Mouse (Mus musculus): Measurements from ENCODE around the gene Fcrla.
A peak's percentile ranks its signal among the peaks of the same experiment; 100 is the strongest.
"Not testable (repeated sequence)": the region's sequence is repeated elsewhere in the genome, so short reads cannot be mapped to it uniquely, and the experiment has no call there.

The Fcrla gene

DNA sequence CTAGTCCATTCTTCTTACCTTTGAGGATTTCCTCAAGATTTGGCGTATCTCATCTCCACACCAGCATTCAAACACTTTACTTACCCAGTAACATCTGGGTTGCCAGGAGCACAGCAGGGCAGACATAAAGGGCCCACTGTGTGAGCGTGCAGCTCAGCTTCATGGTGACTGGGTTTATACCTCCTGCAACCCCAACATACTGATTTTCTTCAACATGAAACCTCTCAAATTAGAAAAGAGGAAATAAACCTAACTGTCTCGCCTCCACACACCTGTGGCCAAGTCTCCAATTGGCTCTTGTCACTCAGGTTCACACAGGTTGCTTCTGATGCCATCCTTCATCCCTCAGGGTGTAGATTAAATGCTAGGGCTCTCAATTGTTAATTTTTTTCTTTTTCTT lies at the start of gene Fcrla:
TSS of gene Fcrla (minus strand) at position 206 of the 400 bp plus-strand sequence.
- DNase-seq (ENCODE audit: low read depth, low spot score) = no peak

DNA sequence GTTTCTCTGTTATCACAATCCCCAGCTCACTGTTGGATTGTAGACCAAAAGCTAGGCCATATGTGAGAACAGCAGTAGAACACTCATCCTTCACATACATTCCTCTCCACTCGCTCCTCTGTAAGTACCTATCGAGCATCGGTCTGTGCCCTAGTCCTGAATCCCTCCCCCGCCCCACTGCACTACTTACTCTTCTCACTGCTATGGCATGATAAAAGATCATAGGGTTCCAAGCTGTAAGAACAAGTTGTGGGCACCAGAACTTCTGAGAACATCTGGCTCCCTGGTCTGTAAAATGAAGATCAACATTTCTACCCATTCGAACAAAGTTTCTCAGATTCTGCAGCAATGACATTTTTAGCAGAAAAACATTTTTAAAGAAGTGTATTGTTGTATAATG lies 49.1 kb upstream of the Fcrla start, which contains the start of gene Fcgr2b:
TSS of gene Fcgr2b (minus strand) at position 101 of the 400 bp plus-strand sequence.
- DNase-seq (ENCODE audit: low read depth, low spot score) = no peak

DNA sequence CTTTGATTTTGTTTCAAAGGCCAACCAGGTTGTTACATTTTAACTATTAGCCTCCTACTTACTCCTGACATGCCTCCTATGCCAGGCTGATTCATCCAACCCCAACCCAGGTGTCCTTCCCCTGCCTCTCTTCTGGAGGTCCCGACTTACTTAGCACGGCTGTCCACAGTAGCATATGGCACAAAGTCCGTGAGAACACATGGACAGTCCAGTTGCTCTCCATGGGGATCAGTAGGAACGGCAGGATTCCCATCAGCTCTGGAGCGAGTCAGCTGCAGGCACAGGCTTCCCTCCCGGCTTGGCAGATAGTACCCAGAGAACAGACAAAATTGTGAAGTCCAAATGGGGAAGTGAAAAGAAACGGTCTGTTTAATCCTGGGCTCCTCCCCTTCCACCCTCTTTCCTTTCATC lies 48.4 kb upstream of the Fcrla start:
- no peak for DNase-seq (ENCODE audit: low read depth, low spot score)

DNA sequence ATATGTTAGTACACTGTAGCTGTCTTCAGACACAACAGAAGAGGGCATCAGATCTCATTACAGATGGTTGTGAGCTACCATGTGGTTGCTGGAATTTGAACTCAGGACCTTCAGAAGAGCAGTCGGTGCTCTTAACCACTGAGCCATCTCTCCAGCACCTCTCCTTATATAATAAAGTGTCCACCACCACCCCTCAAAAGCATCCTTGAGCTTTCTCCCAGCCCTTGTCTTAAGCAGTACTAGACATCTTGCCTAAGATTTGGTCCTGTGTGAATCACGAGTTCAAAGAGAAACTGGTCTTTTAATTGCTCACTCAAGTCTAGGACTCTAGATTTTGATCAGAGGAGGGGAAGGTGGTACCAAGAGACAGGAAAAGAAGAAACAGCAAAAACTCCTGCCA lies 48.0 kb upstream of the Fcrla start:
- not testable (repeated sequence) for DNase-seq (ENCODE audit: low read depth, low spot score)

DNA sequence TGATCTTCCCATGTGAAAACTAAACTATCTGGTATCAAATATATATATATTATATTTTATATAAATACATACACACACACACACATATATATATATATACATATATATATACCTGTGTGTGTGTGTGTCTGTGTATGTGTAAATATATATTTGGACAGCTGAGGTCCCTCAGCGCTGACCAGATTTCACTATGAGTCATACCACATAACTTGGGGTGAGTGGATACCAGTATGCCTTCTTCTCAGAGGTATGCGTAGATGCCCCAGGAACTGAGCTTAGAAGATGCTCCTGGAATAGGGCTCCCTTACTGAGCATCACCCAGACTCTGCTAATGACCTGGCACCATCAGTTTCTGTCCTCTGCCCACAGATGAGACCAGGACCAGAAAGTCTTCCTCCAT lies 47.4 kb upstream of the Fcrla start:
- DNase-seq (ENCODE audit: low read depth, low spot score) = no peak

DNA sequence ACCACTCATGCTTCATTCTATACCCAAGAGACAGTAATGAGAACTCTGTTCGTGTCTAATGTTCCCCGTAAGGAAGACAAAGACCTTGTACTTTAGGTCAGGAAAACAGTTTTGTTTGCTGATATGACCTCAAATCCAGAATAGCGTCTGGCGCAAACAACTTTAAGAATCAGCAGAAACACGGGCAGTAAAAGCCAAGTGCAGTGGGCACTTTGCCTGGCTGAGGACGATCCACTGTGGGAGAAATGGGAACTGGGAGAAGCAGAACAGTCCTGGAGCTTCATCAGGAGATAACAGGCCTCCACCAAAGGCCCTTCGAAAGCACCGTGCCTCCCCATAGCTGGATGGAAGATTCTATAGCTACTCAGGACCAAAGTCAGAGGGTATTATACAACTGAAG lies 46.8 kb upstream of the Fcrla start:
- DNase-seq (ENCODE audit: low read depth, low spot score) = no peak

DNA sequence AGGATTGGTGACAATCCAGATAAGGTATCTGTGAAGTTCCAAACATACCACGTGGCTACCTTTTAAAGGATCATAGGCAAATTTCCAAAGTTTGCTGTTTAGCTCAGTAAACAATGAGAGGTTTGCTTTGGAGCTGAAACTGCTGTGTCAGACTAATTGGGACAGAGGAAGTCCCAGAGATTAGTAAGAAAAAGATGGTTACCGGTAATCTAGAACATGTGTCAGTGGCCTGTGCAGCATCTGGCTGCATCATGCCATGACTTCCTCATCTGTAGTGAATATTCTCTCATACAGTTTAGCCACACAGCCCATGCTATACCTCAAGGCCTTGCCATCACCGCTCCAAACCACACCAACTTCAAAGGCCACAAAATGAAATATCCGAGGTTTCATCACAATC lies 45.6 kb upstream of the Fcrla start:
- no peak for DNase-seq (ENCODE audit: low read depth, low spot score)

DNA sequence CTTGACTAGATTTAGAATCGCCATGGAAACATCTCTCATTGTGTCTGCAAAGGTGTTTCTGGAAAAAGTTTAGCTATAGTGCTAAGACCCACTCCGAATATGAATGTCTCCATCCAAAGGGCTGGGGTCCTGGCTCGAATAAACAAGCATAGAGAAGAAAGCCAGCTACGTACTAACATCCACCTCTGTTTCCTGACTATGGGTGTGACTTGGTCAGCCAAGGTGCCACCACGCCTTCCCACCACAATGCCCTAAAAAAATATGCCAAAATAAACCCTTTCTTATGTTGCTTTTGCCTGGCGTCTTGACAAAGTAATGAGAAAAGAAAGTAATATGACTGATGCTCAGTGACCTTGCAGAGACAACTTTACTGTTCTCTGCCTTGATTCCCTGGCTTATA lies 45.1 kb upstream of the Fcrla start:
- no peak for DNase-seq (ENCODE audit: low read depth, low spot score)

DNA sequence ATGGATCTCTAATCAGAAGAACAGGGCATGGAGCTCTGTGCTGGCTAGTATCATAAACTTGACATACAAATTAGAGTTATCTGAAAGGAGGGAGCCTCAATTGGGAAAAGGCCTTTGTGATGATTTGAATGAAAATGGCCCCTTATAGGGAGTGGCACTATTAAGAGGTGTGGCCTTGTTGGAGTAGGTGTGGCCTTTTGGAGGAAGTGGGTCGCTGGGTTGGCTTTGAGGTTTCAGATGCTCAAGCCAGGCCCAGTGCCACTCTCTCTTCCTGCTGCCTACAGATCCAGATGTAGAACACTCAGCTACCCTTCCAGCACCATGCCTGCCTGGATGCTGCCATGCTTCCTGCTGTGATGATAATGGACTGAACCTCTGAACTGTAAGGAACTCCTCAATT lies 41.2 kb upstream of the Fcrla start:
- peak; percentile 38 for DNase-seq (ENCODE audit: low read depth, low spot score)

DNA sequence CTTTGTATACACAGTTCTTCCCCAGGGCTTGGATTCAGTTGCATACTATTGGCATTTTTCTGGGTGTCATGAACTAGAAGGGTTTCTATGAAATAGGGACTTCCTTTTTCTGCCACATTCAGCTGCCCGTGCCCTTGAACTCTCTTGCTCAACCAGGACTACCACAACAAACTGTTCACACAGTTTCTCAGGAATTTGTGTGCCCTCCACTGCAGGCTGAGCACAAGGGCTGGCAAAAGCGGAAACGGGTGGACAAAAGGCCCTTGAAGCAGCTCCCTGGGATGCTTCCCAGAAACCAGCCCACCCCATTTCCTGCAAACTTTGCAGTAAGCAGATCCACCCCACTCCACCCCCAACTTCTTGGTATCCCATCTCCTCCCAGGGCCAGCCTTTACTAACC lies 40.2 kb upstream of the Fcrla start:
- no peak for DNase-seq (ENCODE audit: low read depth, low spot score)

DNA sequence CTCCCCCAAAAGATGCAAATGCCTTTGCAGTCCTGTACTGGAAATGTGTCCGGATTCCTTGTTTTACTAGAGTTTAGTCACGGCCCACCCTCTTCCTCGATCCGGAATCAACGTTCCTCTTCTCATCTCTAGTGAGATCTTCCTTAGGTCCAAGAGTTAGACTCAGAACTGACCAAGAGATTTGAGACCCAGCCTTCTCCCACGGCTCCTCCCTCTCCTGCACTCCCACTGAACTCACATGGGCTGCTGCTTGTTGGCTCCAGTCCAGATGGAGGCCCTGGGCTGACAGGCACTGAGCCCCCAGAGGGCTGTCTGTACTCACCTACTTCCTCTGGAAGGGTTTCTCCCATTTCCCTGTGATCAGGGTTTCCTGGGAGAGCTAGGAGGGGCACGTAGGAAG lies 35.7 kb upstream of the Fcrla start:
- peak; percentile 80 for DNase-seq (ENCODE audit: low read depth, low spot score)

DNA sequence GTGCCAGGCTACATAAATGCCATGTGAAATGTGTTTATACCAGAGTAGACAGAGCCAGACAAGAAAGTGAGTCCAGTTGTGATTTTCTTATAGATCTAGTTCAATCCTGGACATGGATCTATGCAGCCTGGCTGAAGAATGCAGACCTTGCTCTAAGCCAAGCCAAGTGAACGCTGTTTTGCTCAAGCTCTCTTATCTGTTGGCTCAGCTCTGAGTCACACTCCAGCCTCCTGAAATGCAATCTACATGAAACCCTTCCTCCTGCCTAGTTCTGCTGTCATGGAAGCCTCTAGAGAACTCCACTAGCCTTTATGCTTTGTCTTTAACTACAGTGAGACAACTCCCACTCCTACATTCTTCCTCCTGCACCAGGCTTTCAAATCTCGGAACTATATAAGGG lies 34.9 kb upstream of the Fcrla start:
- DNase-seq (ENCODE audit: low read depth, low spot score) = no peak

DNA sequence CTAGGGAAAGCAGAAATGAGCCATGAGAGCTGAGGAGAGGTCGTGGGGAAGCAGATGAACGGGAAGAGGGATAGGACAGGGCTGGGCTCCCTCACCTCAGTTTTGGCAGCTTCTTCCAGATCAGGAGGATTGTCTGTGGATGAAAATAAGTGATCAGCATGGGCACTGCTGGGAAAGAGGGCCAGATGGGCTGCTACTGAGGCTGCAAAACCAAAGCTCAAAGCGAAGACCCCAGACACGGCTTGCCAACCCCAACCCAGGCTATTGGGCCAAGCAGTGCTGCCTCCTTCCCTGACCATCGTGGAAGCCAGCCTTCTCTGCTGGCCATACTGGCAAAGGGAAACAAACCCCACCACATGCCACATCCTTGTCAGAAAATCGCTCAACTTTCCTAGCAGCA lies 33.7 kb upstream of the Fcrla start:
- no peak for DNase-seq (ENCODE audit: low read depth, low spot score)

DNA sequence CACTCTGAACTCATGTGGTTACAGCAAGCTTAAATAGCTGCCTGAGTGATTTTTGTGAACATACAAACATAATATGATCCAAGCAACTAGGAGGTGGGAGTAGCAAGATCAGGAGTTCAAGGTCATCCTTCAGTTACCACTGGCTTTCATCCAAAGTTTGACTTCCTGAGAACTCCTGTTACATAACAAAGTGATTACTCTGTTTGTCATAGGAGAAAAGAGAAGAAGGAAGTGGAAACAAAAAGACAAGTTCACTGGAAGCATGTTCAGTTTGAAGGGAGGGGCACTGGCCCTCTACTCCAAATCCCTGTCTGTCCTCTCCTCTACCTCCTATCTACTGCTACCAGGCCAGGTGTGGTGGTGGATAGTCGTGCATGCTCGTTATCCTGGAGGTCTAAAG lies 32.4 kb upstream of the Fcrla start:
- no peak for DNase-seq (ENCODE audit: low read depth, low spot score)

DNA sequence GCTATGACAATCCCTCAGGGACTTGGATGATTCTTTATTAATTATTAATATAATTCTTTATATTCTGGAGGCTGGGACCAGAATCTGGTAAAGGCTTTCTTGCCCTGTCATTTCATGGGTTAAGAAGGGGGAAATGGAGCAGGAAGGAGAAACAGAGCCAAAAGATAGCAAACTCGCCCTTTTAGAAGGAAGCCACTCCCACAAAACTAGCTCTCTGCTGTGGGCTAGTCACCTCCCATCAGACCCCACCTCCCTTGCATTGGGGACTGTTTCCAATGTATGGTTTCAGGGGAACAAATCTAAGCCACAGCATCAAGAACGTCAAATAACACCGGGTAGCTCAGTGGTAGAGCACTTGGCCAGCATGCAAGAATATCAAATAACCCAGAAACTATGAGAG lies 30.8 kb upstream of the Fcrla start:
- DNase-seq (ENCODE audit: low read depth, low spot score) = no peak

DNA sequence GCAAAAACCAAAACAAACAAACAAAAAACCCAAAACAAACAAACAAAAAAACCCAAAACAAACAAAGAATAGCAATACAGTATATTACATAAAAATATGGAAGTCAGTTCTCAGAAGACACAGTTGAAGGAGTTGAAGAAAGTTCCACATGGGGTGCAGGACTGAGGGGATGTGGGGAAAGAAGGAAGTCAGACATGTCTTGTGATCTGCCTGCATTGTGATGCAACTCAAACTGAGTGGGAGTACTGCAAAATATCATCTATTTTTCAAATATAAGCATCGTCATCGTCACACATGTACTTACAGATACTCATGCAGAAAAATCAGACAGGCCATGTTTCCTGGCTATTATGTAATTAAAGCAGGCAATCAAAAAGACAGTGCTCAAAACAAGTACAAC lies 25.8 kb upstream of the Fcrla start:
- DNase-seq (ENCODE audit: low read depth, low spot score) = no peak

DNA sequence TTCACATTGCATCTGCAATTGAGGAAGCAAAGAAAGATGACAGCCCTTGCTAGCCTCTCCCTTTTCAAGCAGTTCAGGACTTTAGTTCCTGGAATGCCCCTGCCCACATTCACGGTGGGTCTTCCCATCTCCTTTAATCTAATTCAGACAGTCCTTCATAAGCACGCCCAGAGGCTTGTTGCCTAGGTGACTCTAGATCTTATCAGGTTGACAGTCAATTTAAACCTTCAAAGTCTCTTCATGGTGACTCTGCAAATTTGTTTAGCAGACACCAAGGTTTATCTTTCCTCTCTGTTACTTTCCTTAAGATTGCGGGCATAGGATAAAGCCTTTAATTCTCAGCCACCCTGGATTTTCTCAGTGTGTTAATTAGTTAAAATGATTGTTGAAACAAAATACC lies 23.4 kb upstream of the Fcrla start:
- DNase-seq (ENCODE audit: low read depth, low spot score) = peak; percentile 46

DNA sequence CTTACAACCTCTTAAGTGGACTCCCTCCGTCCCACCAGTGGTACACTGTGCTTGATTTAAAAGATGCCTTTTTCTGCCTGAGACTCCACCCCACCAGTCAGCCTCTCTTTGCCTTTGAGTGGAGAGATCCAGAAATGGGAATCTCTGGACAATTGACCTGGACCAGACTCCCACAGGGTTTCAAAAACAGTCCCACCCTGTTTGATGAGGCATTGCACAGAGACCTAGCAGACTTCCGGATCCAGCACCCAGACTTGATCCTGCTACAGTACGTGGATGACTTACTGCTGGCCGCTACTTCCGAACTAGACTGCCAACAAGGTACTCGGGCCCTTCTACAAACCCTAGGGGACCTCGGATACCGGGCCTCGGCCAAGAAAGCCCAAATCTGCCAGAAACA lies 17.5 kb upstream of the Fcrla start:
- DNase-seq (ENCODE audit: low read depth, low spot score) = not testable (repeated sequence)

DNA sequence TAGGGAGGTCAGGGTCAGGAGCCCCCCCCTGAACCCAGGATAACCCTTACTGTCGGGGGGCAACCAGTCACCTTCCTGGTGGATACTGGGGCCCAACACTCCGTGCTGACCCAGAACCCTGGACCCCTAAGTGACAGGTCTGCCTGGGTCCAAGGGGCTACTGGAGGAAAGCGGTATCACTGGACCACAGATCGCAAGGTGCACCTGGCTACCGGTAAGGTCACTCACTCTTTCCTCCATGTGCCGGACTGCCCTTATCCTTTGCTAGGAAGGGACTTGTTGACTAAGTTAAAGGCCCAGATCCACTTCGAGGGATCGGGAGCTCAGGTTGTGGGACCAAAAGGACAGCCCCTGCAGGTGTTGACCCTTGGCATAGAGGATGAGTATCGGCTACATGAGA lies 16.8 kb upstream of the Fcrla start:
- DNase-seq (ENCODE audit: low read depth, low spot score) = not testable (repeated sequence)

DNA sequence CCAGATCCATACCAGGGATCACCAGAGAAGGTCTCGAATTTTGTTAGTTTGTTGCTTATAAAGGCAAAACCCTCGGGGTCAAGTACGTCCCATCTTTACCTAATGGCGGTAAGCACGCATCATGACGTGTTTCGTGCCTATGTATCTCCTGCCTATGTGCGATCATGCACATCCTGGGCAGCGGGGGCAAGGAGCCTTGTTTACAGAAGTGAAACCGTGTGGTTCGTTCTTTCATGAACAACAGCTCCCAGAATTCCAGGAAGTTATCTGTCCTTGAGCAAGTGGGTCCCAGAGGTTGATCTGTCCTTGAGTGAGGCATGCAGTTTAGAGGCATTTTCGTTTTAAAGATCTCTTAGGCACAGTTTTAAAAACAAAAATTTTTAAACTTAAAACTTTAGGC lies 11.9 kb upstream of the Fcrla start:
- no peak for DNase-seq (ENCODE audit: low read depth, low spot score)

DNA sequence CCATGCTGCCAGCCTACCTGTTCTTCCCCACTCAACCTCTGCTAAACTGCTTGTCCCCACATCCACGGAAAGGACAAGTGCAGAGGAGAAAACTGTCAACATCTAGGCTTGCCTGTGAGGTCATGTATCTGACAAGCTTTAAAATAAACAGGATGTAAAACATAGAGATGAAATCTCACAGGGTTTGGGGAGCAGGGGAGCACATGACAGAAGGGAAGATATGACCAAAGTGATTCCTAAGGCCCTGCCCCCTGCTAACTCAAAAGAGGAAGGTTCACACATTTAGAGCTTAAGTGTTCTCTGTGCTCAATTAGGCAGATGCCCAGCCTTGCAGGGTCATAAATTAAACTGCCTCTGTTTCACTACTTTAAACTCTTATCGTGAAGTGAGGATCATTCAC lies 7.0 kb upstream of the Fcrla start:
- no peak for DNase-seq (ENCODE audit: low read depth, low spot score)

DNA sequence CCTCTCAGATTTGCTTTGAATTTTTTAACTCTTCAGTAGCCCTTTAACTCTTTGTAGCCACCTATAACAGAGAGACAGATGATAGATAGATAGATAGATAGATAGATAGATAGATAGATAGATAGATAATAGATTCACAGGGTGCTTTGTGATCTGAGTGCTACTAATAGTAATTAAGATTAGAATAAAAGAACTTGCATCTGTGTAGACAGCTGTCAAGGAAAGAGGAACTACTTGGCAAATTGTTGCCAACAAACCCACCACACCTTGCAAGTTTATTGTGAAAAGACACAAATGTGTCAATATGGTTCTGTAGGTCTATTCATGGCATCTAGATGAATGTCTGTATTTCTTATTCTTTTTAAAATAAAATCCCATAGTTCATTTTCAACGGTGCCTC lies 6.6 kb upstream of the Fcrla start:
- no peak for DNase-seq (ENCODE audit: low read depth, low spot score)

DNA sequence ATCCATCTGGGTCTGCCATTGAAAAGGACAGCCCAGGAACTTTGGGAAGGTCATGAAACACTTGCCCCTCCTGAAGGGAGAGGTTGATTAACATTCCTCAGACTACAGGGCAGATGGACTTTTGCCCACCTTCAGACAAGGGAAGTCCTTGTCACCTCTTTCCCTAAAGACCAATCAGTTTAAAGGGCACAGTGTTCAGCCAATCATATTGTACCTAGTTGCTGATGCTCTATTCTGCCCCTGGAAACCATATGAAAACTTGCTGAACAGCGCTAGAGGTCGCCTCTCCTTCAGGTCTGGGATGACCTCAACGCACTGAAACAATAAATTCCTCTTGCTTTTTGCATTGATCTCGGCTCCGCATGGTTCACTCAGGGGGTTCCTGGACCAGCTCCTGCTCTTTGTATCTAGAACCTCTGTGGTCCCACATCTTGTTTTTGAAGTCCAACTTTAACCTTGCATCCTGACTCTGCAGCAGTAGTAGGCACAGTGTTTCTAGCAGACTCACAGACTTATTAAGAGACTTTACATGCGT lies 6.1 kb upstream of the Fcrla start:
- peak; percentile 23 for DNase-seq (ENCODE audit: low read depth, low spot score)

DNA sequence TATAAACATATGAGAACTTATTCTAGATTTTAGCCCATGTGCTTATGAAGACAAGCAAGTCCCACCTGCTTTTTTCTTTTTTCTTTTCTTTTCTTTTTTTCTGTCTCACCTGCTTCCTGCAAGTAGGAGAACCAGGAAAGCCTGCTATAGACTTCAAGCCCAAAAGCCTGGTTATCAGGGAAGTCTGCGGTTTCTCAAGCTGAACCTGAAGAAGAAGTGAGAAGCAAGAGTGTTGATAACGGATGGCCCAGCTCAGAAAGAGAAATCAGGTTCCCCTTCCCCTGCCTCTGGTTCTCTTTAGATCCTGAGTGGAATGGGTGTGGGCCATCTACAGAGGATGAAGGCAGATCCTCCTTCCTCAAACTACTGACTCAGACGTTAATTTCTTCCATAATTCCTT lies 4.7 kb upstream of the Fcrla start:
- no peak for DNase-seq (ENCODE audit: low read depth, low spot score)
